Mouse (Mus musculus): ENCODE data around the gene Sorl1. TPM values are rescaled to one million over a fixed set of nuclear protein-coding genes. Genes with fewer than 3 reads are reported as not detected.

Gene Sorl1
- polyA plus RNA-seq, 1 experiment from 2014 or later, result 1.0 TPM

DNA sequence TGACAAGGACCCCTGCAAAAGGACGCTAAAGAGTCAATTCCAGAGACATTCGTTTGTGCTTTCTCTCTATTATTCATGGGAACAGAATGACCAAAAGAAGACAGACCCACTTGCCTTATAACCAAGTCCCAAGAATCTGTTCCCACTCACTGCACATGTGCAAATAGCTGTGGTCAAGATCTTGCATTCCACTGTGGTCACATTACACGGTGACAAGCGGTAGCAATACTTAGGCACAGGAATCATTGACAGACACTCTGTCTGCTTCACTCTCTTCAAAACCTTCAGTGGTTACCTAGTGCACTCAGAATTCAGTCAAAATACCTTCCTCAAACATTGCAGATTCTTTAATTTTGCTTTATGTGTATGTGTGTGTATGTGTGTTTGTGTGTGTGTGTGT lies 36.2 kb downstream of the Sorl1 start:
- Histone ChIP-seq H3K4me3 (replicated peaks) (no peak overlapping the region), H3K9me3 (replicated peaks) (no peaks in the 10 kb centered on the region), H3K9ac (no peak overlapping the region), H3K36me3 (no peaks in the 10 kb centered on the region), H3K4me1 (replicated peaks) (no peaks in the 10 kb centered on the region), H3K4me2 (no peak overlapping the region), H3K27ac (no peak overlapping the region), H3K27me3 (no peaks in the 10 kb centered on the region)
- DNase-seq (no peak), ATAC-seq (ENCODE audit: low read depth) (no peak)
- 62% methylated on average over 4 of the region's 4 CpGs for WGBS (ENCODE audit: insufficient replicate concordance)

DNA sequence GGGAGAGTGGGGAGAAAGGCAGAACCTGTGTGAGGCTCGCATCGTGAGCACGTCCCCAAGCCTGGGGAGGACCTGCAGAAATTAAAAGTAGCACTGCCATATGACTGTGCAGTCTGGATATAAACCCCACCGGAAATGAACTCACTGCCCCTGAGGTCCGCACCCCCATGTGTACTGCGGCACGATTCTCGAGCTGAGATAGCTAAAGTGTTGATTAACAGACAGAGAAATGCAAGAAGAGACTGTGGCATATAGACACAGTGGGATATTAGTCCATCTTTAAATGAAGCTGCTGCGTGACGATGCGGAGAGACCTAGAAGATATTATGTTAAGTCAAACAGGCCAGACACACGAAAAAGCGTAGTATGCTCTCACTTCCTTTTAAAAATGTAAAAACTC lies 38.1 kb downstream of the Sorl1 start:
- Histone ChIP-seq H3K4me1 (replicated peaks) (no peaks in the 10 kb centered on the region), H3K27me3 (no peaks in the 10 kb centered on the region), H3K4me3 (replicated peaks) (no peak overlapping the region), H3K36me3 (no peaks in the 10 kb centered on the region), H3K4me2 (no peak overlapping the region), H3K9ac (no peak overlapping the region), H3K27ac (no peak overlapping the region), H3K9me3 (replicated peaks) (no peaks in the 10 kb centered on the region)
- ATAC-seq (ENCODE audit: low read depth) (no peak), DNase-seq (no peak)
- 78% methylated on average over 13 of the region's 13 CpGs for WGBS (ENCODE audit: insufficient replicate concordance)

DNA sequence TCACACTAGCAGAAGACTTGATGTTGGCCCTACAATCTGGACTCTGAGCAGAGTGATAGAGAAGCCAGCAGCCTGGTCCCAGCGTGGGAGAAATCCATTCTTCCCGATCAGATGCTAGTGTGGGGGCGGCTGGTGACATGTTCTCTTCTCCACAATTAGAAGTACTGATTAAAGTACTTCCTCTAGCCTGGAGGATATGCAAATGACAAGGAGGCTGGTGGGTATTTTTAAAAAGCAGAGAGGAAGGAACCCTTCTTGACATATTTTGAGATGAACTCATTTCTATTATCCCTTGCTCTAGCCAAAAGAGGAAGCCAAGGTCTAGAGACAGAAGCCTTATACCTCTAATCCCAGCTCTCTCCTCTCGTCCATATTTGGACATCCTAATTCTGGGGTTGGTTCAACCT lies 40.4 kb downstream of the Sorl1 start:
- ATAC-seq (ENCODE audit: low read depth) (no peak), DNase-seq (no peak)
- H3K4me2 ChIP-seq, result no peak overlapping the region
- WGBS (ENCODE audit: insufficient replicate concordance), result 35% methylated on average over 4 of the region's 4 CpGs
- H3K4me3 ChIP-seq (replicated peaks), result no peak overlapping the region
- H3K4me1 ChIP-seq (replicated peaks), result no peaks in the 10 kb centered on the region
- H3K27ac ChIP-seq, result no peak overlapping the region
- H3K9me3 ChIP-seq (replicated peaks), result no peaks in the 10 kb centered on the region
- H3K9ac ChIP-seq, result no peak overlapping the region
- H3K36me3 ChIP-seq, result no peaks in the 10 kb centered on the region
- no peaks in the 10 kb centered on the region for H3K27me3 ChIP-seq

DNA sequence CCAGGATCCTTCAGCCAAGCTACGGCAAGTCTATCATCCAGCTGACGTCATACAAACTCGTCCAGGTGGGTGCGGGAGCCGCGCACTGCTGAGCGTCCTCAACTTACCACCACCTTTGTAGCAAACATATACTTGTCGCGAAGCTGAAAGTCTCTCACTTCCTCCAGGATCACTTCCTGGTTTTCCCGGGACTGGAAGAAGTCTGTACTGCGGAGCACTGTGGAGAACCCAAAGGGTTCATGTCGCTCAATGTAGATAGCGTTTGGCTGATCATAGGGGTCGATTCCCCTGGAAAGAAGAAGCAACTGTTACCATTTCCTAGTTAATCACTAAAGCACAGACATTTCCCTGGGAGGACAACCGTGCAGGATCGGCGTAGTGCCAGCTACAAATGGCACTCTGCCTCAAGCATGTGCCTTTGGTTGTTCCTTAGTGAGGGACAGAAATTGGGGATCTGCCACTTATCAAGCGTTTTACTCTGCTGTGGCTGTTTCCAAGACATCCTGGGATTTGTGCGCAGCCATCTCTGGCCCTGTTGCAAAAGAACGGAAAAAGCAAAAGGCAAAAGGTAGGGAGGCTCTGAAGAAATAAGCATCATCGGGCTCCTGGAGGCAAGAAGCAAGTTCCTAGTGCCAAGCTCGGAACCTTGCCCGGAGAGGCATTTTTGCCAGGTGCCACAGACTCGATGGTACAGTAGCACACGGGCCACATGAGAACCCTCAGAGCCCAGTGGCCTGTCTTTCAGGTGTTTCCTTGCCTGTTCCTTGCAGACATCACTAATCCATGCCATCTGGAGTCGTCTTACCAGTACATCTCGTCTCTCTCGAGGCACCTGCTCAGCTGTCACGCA lies 42.2 kb downstream of the Sorl1 start:
- Histone ChIP-seq H3K36me3 (no peaks in the 10 kb centered on the region), H3K4me2 (no peak overlapping the region), H3K27ac (no peak overlapping the region), H3K4me1 (replicated peaks) (no peaks in the 10 kb centered on the region), H3K4me3 (replicated peaks) (no peak overlapping the region), H3K9me3 (replicated peaks) (no peaks in the 10 kb centered on the region), H3K9ac (no peak overlapping the region), H3K27me3 (no peaks in the 10 kb centered on the region)
- DNase-seq, result no peak
- 76% methylated on average over 29 of the region's 29 CpGs for WGBS (ENCODE audit: insufficient replicate concordance)
- ATAC-seq (ENCODE audit: low read depth), result no peak

DNA sequence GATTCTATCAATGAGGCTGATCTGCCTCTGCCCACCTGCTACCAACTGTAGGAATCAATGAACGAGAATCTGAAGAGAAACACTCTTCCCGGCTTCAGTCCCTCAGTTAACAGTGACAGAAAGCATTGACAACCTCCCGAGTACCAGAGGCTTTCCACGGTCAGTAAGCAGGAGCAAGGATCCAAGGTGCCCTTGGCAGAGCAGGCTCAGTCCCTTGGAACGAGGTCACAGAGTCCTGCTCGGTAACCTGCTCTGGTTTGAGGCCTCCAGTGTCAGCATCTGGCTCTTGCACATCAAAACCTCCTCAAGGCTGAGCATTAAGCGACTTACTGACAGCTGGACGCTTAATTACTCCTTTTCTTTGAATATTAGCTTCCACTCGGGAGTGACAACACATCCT lies 43.4 kb downstream of the Sorl1 start:
- Histone ChIP-seq H3K27me3 (no peaks in the 10 kb centered on the region), H3K4me1 (replicated peaks) (no peaks in the 10 kb centered on the region), H3K4me2 (no peak overlapping the region), H3K27ac (no peak overlapping the region), H3K4me3 (replicated peaks) (no peak overlapping the region), H3K9ac (no peak overlapping the region), H3K36me3 (no peaks in the 10 kb centered on the region), H3K9me3 (replicated peaks) (no peaks in the 10 kb centered on the region)
- 65% methylated on average over 9 of the region's 9 CpGs for WGBS (ENCODE audit: insufficient replicate concordance)
- DNase-seq (no peak), ATAC-seq (ENCODE audit: low read depth) (no peak)

DNA sequence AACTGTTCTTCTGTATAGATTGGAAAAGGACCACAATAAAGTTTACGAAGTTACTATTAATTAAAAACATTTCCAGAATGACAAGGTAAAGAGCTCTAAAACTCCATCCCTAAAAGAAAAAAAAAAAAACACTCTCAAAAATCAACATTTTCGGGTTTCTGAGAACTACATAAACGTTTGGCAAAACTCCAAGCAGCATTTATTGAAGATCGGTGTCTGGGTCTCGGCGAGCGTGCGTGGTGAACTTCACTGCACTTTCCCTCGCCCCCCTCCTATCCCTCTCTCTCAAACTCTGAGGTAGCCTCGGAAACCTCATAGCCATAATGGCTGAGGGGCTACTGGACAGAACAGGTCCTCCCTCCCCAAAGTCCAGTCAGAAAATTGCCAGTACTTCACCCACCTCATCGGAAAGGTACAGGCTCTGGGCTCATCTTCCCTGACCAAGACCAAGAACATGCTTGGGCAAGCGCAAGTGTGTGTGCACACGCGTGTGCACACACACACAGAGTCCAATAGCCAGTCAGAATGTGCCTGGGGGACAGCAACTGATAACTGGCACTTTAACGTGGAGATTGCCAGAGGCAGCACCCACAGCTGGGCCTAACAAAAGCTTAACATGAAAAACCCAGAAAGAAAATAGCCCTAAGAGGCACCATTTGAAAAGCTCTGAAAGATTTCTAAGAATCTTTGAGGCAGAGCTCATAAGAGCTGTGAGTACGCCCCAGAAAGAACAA lies 46.8 kb downstream of the Sorl1 start:
- WGBS (ENCODE audit: insufficient replicate concordance), result 70% methylated on average over 16 of the region's 16 CpGs
- Histone ChIP-seq H3K4me1 (replicated peaks) (no peaks in the 10 kb centered on the region), H3K9me3 (replicated peaks) (no peaks in the 10 kb centered on the region), H3K9ac (no peak overlapping the region), H3K4me3 (replicated peaks) (no peak overlapping the region), H3K4me2 (no peak overlapping the region), H3K27me3 (no peaks in the 10 kb centered on the region), H3K36me3 (no peaks in the 10 kb centered on the region), H3K27ac (no peak overlapping the region)
- ATAC-seq (ENCODE audit: low read depth) (no peak), DNase-seq (no peak)

DNA sequence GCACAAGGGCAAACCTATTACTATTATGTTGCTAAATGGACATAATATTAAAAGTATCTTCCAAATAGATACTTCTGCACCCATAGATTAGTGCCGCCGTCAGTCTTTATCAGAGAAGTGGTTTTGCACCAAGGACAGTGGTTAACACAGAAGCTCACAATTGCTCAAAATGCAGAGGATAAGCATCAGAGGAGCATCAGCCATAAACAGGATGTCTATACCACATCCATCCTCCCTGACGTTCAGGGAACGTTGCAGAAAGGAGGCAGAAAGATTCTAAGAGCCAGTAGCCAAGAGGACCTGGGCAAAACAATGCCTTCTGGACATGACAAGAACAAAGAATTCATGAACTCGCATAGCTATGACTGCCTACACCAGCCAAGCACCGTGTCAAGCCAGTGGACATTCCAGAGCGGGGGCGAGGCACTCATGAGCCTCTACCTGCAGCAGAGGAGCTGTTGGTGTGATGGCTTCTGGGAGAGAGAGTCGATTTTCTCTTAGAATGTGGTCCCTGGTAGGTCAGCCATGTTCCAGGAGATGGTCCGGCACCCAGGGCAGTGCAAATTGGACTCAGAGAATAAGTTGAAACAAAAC lies 47.7 kb downstream of the Sorl1 start:
- Histone ChIP-seq H3K4me3 (replicated peaks) (no peak overlapping the region), H3K4me1 (replicated peaks) (no peaks in the 10 kb centered on the region), H3K36me3 (no peaks in the 10 kb centered on the region), H3K27ac (no peak overlapping the region), H3K27me3 (no peaks in the 10 kb centered on the region), H3K4me2 (no peak overlapping the region), H3K9ac (no peak overlapping the region), H3K9me3 (replicated peaks) (no peaks in the 10 kb centered on the region)
- 62% methylated on average over 10 of the region's 10 CpGs for WGBS (ENCODE audit: insufficient replicate concordance)
- DNase-seq, result no peak
- no peak for ATAC-seq (ENCODE audit: low read depth)

DNA sequence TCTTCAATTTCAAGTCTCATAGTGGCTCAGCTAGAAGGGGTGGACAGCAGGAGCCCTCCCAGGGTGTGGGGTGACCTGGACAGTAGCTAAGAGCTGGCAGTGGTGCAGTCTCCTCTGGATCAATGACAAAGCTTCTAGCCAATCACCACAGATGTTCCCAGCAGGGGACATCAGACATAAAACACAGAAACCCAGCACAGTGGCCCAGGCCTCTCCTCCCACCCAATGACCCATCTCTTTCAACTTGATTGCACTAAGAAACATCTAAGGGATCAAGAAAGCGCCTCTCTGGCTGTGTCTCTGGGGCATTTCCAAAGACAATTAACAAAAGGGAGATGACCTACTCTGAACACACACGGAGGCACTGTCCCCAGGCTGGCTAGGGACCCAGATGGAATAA lies 48.9 kb downstream of the Sorl1 start:
- Histone ChIP-seq H3K9me3 (replicated peaks) (no peaks in the 10 kb centered on the region), H3K4me1 (replicated peaks) (no peaks in the 10 kb centered on the region), H3K4me3 (replicated peaks) (no peak overlapping the region), H3K27me3 (no peaks in the 10 kb centered on the region), H3K9ac (no peak overlapping the region), H3K4me2 (no peak overlapping the region), H3K27ac (no peak overlapping the region), H3K36me3 (no peaks in the 10 kb centered on the region)
- ATAC-seq (ENCODE audit: low read depth), result no peak
- no peak for DNase-seq
- WGBS (ENCODE audit: insufficient replicate concordance), result 48% methylated on average over 2 of the region's 2 CpGs

DNA sequence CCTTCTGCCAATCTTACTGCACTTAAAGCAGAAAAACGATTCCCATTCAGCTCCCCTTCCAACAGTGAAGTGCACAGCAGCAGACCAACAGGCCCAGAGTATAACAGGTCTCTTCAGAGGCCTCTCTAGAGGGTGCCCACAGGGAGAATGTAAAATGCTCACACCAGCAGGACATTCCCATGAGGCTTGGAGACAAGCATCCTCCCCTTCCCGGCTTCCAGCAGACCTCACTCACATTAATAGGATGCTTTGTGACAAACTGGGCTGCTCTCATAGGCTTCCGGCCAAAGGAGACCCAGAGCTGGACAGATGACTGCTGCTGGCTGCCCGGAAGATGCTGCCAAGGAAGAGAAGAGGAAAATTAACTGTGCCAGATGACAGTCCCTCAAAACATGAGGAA lies 52.1 kb downstream of the Sorl1 start:
- no peak overlapping the region for H3K4me2 ChIP-seq
- no peaks in the 10 kb centered on the region for H3K36me3 ChIP-seq
- no peak overlapping the region for H3K9ac ChIP-seq
- H3K27me3 ChIP-seq, result no peaks in the 10 kb centered on the region
- H3K27ac ChIP-seq, result no peak overlapping the region
- DNase-seq, result no peak
- no peaks in the 10 kb centered on the region for H3K9me3 ChIP-seq (replicated peaks)
- H3K4me1 ChIP-seq (replicated peaks), result no peaks in the 10 kb centered on the region
- no peak overlapping the region for H3K4me3 ChIP-seq (replicated peaks)
- WGBS (ENCODE audit: insufficient replicate concordance), result 48% methylated on average over 4 of the region's 4 CpGs
- no peak for ATAC-seq (ENCODE audit: low read depth)

DNA sequence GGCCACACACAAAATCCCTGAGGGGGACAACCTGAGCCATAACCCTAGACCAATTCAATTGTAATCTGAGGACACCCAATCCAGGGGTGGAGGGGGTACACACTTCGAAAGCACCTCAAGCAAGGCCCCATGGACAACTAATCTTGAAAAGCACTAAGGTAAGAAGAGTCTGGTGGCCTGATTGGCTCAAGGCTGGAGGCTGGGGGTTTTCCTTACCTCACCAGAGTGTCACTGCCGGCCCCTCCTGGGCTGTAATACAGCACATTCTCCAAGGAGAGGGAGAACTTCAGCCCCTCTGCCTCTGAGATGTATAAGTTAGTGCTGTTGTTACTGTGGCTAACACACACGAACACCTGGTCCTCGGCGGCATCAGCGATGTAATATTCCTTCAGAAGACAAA lies 53.2 kb downstream of the Sorl1 start:
- 66% methylated on average over 6 of the region's 6 CpGs for whole genome bisulfite sequencing (ENCODE audit: insufficient replicate concordance)
- Histone ChIP-seq H3K9ac (no peak overlapping the region), H3K27ac (no peak overlapping the region), H3K4me3 (replicated peaks) (no peak overlapping the region), H3K9me3 (replicated peaks) (no peaks in the 10 kb centered on the region), H3K4me2 (no peak overlapping the region), H3K27me3 (no peaks in the 10 kb centered on the region), H3K36me3 (no peaks in the 10 kb centered on the region), H3K4me1 (replicated peaks) (no peaks in the 10 kb centered on the region)
- ATAC-seq (ENCODE audit: low read depth) (no peak), DNase-seq (no peak)

DNA sequence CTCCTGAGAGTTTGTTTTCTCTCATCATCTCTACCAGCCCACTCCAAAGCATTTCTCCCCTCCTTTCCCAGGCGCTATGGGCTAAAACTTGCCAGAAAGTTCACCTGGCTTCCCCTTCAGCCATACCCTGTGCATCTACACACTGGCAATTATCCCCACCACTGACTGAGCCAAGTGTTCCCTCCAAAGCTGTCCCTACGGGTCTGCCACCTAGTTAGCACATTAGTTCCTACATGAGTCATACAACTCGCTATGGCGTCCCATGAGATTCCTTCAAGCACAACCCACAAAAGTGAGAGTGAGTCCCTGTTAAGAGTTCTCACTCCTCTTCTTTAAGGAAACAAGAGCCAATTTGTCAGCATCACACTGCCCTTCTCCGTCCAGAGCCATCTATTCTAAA lies 54.6 kb downstream of the Sorl1 start:
- no peak overlapping the region for H3K9ac ChIP-seq
- H3K4me1 ChIP-seq (replicated peaks), result no peaks in the 10 kb centered on the region

More for the DNA sequence above, 54.6 kb downstream of the Sorl1 start:
- no peak overlapping the region for H3K27ac ChIP-seq
- H3K9me3 ChIP-seq (replicated peaks), result no peaks in the 10 kb centered on the region
- 62% methylated on average over 5 of the region's 5 CpGs for WGBS (ENCODE audit: insufficient replicate concordance)
- H3K4me2 ChIP-seq, result no peak overlapping the region
- no peaks in the 10 kb centered on the region for H3K36me3 ChIP-seq
- ATAC-seq (ENCODE audit: low read depth) (no peak), DNase-seq (no peak)
- H3K4me3 ChIP-seq (replicated peaks), result no peak overlapping the region
- no peaks in the 10 kb centered on the region for H3K27me3 ChIP-seq
